Mouse (Mus musculus): ENCODE data around the gene Mrtfb.

DNA sequence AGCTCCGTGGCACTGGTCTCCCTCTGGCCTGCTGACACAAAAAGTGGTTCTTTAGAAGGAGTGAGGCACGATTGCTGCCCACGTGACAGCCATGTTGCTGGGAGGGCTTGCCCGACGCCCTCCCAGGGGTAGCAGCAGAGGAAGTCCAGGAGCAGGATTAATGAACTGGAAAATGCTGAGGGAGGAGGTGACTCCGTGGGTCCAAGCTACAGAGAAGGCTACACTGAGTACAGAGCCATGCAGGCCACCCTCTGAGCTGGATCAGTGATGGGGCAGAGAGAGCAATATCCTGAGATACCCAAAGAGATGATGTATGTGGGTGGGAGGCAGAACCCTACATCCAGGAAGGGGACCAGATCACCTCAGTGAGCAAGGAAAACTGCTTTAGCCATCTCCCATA is 148.4 kb downstream of the Mrtfb start:
- no peak for TF ChIP-seq CTCF (IDR thresholded peaks at IDR 0.05; ENCODE audit: low read depth, low read length)
- TF ChIP-seq TAL1 (conservative IDR thresholded peaks at IDR 0.05; ENCODE audit: low read depth, low read length) = no peak
- no peak for TF ChIP-seq GATA1 (IDR thresholded peaks at IDR 0.05; ENCODE audit: borderline replicate concordance, low read length)
- TF ChIP-seq POLR2AphosphoS5 (IDR thresholded peaks at IDR 0.05; ENCODE audit: insufficient replicate concordance, low read depth, low read length) = no peak
- TF ChIP-seq GATA2 (IDR thresholded peaks at IDR 0.05; ENCODE audit: borderline replicate concordance, low read depth, low read length) = no peak
